Mouse (Mus musculus) kidney, adult 2 months (tissue): ENCODE measurements around the gene Prdx6.

ENCODE experiments used
- CTCF ChIP-seq: fragments of 200-500 bp; conservative IDR thresholded peaks from 2 replicates; pipeline ENCODE4 v1.5.1; 2011; ENCODE audit warnings: low read depth, mild to moderate bottlenecking, control low read depth, low read length, moderate library complexity, mixed read lengths; ENCODE audit not compliant: insufficient read depth, insufficient read length
- POLR2A ChIP-seq: fragments of 200-500 bp; IDR thresholded peaks from one replicate; pipeline ENCODE4 v1.6.1; 2011; ENCODE audit warnings: low read depth, low read length, control low read depth

GRCm38 (mm10) chr1:161262542-161262941, 11.5 kb upstream of the Prdx6 start:
- no peak for TF ChIP-seq CTCF
- TF ChIP-seq POLR2A: no peak
